Mouse (Mus musculus): ENCODE measurements around the gene Pmis2. TPM values are rescaled to one million over a fixed set of nuclear protein-coding genes. Genes with fewer than 3 reads are reported as not detected.

Gene Pmis2
- polyA plus RNA-seq, 1 experiment from 2014 or later: not detected

DNA sequence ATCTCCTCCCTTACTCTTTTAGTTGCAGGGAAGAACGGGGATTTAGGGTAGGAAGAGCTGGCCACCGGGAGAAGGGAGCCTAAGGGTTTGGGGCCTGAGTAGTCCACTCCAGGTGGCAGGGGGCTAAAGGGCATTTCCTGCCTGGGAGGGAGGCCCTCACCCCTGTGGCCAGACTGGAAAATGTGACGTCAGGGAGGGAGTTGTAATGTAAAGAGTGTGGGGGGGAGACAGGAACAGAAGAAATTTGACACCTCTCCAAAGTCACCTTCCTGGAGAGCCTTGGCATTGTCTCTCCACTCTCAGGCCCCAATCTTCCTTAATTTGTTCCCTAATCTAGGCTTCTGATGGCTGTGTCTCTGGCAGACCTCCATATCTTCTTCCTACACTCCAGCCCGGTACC, 32.3 kb downstream of the Pmis2 start:
- H3K27ac ChIP-seq: no peak overlapping the region
- ATAC-seq (ENCODE audit: low FRiP score) (no peak), DNase-seq (ENCODE audit: low spot score) (no peak)
- H3K4me1 ChIP-seq (replicated peaks; ENCODE audit: control insufficient read depth, insufficient read depth, low read length): peaks cover 5% of the 10 kb centered on the region; the same call in 1 of the 2 replicates
- peaks cover 34% of the 10 kb centered on the region for H3K27me3 ChIP-seq (ENCODE audit: control insufficient read depth, insufficient read depth, low read length)
- H3K36me3 ChIP-seq (replicated peaks; ENCODE audit: control insufficient read depth, insufficient read depth): peaks cover 43% of the 10 kb centered on the region
- H3K4me2 ChIP-seq (replicated peaks): no peak overlapping the region
- no peaks in the 10 kb centered on the region for H3K9me3 ChIP-seq (ENCODE audit: control insufficient read depth, low read length)
- no peak overlapping the region for H3K4me3 ChIP-seq (replicated peaks; ENCODE audit: low read length)
- H3K9ac ChIP-seq: no peak overlapping the region
- 31% methylated on average over 4 of the region's 4 CpGs for WGBS

DNA sequence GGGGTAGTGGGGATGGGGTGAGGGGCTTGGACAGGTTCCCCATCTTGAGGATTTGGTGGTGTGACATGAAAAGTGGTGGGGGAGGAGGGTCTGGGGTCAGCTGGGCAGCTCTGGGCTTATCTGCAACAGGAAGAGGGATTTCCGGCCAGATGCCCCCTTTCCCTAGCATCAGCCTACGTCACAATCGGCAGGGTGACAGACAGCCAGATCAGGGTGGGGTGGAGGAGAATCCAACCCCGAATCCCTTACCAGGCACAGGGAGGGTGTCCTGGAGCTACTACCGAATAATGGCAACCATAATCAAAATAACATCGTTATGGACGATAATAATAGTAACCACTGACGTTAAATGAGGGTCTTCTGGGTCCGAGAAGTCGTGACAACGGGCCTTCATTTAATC, 35.0 kb downstream of the Pmis2 start:
- DNase-seq (ENCODE audit: low spot score): no peak
- Histone ChIP-seq H3K9ac (no peak overlapping the region), H3K4me1 (replicated peaks; ENCODE audit: control insufficient read depth, insufficient read depth, low read length) (peaks cover 5% of the 10 kb centered on the region; the same call in 1 of the 2 replicates), H3K4me3 (replicated peaks; ENCODE audit: low read length) (no peak overlapping the region), H3K4me2 (replicated peaks) (no peak overlapping the region), H3K27ac (no peak overlapping the region), H3K27me3 (ENCODE audit: control insufficient read depth, insufficient read depth, low read length) (peaks cover 60% of the 10 kb centered on the region), H3K36me3 (replicated peaks; ENCODE audit: control insufficient read depth, insufficient read depth) (peaks cover 16% of the 10 kb centered on the region), H3K9me3 (ENCODE audit: control insufficient read depth, low read length) (no peaks in the 10 kb centered on the region)
- WGBS: 31% methylated on average over 11 of the region's 11 CpGs
- ATAC-seq (ENCODE audit: low FRiP score): no peak

DNA sequence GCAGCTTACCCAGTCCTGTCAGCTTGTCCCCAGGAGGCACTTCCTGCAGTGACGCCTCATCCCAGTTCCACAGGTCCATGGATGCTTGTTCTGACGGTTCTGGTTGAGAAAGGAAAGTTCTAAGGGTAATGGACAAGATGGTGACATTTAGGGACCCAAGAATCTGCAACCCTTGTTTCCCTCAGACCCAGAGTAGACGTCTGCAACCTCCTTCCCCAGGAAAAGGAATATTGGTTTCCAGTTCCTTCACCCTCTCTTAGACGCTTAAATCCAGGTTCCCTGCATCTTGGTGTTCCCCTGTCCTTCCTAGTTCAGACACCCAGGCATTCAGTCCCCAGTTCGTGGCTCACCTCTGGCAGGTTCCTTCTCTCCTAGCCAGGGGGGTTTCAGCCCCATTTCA, 35.7 kb downstream of the Pmis2 start, which contains the start of gene Etv2:
Etv2 (minus strand) TSS at position 101 of the 400 bp plus-strand sequence.
- H3K4me1 ChIP-seq (replicated peaks; ENCODE audit: control insufficient read depth, insufficient read depth, low read length): peaks cover 5% of the 10 kb centered on the region; the same call in 1 of the 2 replicates
- WGBS: 2% methylated on average over 5 of the region's 5 CpGs
- H3K27ac ChIP-seq: no peak within 1 kb of the TSS
- ATAC-seq (ENCODE audit: low FRiP score) (no peak), DNase-seq (ENCODE audit: low spot score) (no peak)
- no peaks in the 10 kb centered on the region for H3K9me3 ChIP-seq (ENCODE audit: control insufficient read depth, low read length)
- peaks cover 63% of the 10 kb centered on the region for H3K27me3 ChIP-seq (ENCODE audit: control insufficient read depth, insufficient read depth, low read length)
- no peak within 1 kb of the TSS for H3K4me3 ChIP-seq (replicated peaks; ENCODE audit: low read length)
- H3K4me2 ChIP-seq (replicated peaks): peak within 1 kb of the TSS; percentile 27
- peaks cover 9% of the 10 kb centered on the region for H3K36me3 ChIP-seq (replicated peaks; ENCODE audit: control insufficient read depth, insufficient read depth)
- H3K9ac ChIP-seq: no peak within 1 kb of the TSS; the same call in 1 of the 2 replicates

DNA sequence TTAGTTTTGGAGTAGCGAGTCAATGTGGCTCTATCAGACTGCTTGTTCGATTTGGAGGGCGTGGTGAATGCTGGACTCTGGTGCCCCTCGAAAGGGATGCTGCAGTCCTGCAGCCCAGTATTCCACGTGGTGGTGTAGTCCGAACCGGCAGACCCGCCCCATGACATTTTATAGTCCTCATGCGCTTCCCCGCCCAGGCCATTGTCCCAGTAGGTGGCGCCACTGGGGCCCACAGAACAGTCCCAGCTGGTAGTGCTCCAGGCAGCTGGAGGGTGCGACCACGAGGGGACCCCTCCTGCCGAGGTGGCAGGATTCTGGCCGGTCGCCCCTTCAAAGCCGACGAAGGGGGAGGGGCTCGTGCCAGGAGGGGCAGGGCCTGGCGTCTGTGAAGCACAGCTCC, 36.8 kb downstream of the Pmis2 start:
- DNase-seq (ENCODE audit: low spot score): peak; percentile 47
- Histone ChIP-seq H3K4me2 (replicated peaks) (peak overlapping the region; percentile 27), H3K9me3 (ENCODE audit: control insufficient read depth, low read length) (no peaks in the 10 kb centered on the region), H3K27ac (no peak overlapping the region), H3K27me3 (ENCODE audit: control insufficient read depth, insufficient read depth, low read length) (peaks cover 68% of the 10 kb centered on the region), H3K4me1 (replicated peaks; ENCODE audit: control insufficient read depth, insufficient read depth, low read length) (peaks cover 5% of the 10 kb centered on the region; the same call in 1 of the 2 replicates), H3K9ac (no peak overlapping the region; the same call in 1 of the 2 replicates), H3K36me3 (replicated peaks; ENCODE audit: control insufficient read depth, insufficient read depth) (no peaks in the 10 kb centered on the region), H3K4me3 (replicated peaks; ENCODE audit: low read length) (no peak overlapping the region)
- 1% methylated on average over 20 of the region's 20 CpGs for WGBS
- ATAC-seq (ENCODE audit: low FRiP score): no peak

DNA sequence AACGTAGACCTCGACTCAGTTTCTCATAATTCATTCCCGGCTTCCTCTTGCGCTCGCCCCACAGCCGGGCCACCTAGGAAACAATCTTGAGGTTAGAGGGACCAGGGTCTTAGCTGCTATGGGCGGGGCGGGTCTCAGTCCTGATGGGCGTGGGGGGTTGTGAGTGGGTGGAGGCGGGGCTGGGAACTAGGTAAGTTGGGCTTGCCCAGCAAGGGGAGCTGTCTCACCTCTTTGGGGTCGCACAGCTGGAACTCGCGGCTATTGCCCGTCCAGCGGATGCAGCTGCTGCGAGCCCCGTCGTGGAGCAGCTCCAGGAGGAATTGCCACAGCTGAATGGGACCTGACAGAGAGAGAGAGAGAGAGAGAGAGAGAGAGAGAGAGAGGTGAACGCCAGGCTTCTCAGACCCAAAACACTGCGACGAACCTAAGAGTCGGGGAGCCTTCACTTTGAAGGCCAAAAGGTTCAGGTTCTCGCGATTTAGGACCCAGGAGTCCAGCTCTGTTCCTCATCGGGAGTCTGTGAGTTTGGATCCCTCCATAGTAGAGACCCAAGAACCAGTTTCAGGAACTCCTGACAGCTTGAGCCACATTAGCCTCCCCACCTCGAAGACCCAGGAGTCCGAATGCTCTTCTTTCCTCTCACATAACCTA, 37.5 kb downstream of the Pmis2 start:
- Histone ChIP-seq H3K4me1 (replicated peaks; ENCODE audit: control insufficient read depth, insufficient read depth, low read length) (peaks cover 5% of the 10 kb centered on the region; the same call in 1 of the 2 replicates), H3K27me3 (ENCODE audit: control insufficient read depth, insufficient read depth, low read length) (peaks cover 68% of the 10 kb centered on the region), H3K36me3 (replicated peaks; ENCODE audit: control insufficient read depth, insufficient read depth) (no peaks in the 10 kb centered on the region), H3K4me3 (replicated peaks; ENCODE audit: low read length) (no peak overlapping the region), H3K27ac (no peak overlapping the region), H3K4me2 (replicated peaks) (no peak overlapping the region), H3K9ac (no peak overlapping the region), H3K9me3 (ENCODE audit: control insufficient read depth, low read length) (no peaks in the 10 kb centered on the region)
- WGBS: 7% methylated on average over 27 of the region's 27 CpGs
- ATAC-seq (ENCODE audit: low FRiP score) (no peak), DNase-seq (ENCODE audit: low spot score) (no peak)

DNA sequence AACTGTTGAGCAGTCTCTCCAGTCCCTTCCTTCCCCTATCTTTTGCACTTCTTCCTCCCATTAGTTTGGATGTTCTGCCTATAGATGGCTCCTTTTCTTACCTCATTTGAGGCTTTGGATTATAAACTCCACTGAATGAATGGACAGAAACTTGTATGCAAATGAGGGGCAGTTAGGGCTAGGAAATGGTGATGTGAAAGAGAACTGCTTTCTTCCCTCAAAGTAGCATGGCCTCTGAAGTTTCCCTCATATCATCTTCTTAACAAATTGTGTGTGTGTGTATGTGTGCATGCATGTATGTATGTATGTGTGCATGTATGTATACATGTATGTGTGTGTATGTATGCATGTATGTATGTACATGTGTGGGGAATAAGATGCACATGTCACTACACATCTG, 42.4 kb downstream of the Pmis2 start:
- Histone ChIP-seq H3K36me3 (replicated peaks; ENCODE audit: control insufficient read depth, insufficient read depth) (peaks cover 8% of the 10 kb centered on the region), H3K9me3 (ENCODE audit: control insufficient read depth, low read length) (no peaks in the 10 kb centered on the region), H3K4me3 (replicated peaks; ENCODE audit: low read length) (no peak overlapping the region), H3K27ac (no peak overlapping the region), H3K27me3 (ENCODE audit: control insufficient read depth, insufficient read depth, low read length) (peaks cover 34% of the 10 kb centered on the region), H3K4me2 (replicated peaks) (no peak overlapping the region), H3K4me1 (replicated peaks; ENCODE audit: control insufficient read depth, insufficient read depth, low read length) (peaks cover 12% of the 10 kb centered on the region), H3K9ac (no peak overlapping the region)
- DNase-seq (ENCODE audit: low spot score) (no peak), ATAC-seq (ENCODE audit: low FRiP score) (no peak)

DNA sequence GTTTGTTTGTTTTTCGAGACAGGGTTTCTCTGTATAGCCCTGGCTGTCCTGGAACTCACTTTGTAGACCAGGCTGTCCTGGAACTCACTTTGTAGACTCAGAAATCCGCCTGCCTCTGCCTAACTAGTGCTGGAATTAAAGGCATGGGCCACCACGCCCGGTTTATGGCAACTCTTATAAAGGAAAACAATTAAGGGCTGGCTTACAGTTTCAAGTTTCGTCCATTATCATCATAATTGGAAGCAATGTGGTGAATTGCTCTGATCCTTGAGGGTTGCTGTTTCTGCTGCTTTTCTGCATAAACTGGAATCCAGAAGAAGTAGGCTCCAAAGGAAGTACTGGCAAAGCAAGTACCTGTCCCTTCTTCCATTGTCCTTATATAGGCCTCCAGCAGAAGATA, 44.8 kb downstream of the Pmis2 start:
- H3K9me3 ChIP-seq (ENCODE audit: control insufficient read depth, low read length): no peaks in the 10 kb centered on the region
- H3K36me3 ChIP-seq (replicated peaks; ENCODE audit: control insufficient read depth, insufficient read depth): peaks cover 31% of the 10 kb centered on the region
- H3K4me3 ChIP-seq (replicated peaks; ENCODE audit: low read length): peak overlapping the region; percentile 63; the same call in 1 of the 2 replicates
- H3K4me1 ChIP-seq (replicated peaks; ENCODE audit: control insufficient read depth, insufficient read depth, low read length): peaks cover 12% of the 10 kb centered on the region
- H3K27me3 ChIP-seq (ENCODE audit: control insufficient read depth, insufficient read depth, low read length): peaks cover 10% of the 10 kb centered on the region
- 89% methylated on average over 5 of the region's 5 CpGs for WGBS
- DNase-seq (ENCODE audit: low spot score): no peak
- H3K27ac ChIP-seq: no peak overlapping the region
- peak overlapping the region; percentile 53 for H3K4me2 ChIP-seq (replicated peaks)
- no peak overlapping the region; the same call in 1 of the 2 replicates for H3K9ac ChIP-seq
- ATAC-seq (ENCODE audit: low FRiP score): no peak

DNA sequence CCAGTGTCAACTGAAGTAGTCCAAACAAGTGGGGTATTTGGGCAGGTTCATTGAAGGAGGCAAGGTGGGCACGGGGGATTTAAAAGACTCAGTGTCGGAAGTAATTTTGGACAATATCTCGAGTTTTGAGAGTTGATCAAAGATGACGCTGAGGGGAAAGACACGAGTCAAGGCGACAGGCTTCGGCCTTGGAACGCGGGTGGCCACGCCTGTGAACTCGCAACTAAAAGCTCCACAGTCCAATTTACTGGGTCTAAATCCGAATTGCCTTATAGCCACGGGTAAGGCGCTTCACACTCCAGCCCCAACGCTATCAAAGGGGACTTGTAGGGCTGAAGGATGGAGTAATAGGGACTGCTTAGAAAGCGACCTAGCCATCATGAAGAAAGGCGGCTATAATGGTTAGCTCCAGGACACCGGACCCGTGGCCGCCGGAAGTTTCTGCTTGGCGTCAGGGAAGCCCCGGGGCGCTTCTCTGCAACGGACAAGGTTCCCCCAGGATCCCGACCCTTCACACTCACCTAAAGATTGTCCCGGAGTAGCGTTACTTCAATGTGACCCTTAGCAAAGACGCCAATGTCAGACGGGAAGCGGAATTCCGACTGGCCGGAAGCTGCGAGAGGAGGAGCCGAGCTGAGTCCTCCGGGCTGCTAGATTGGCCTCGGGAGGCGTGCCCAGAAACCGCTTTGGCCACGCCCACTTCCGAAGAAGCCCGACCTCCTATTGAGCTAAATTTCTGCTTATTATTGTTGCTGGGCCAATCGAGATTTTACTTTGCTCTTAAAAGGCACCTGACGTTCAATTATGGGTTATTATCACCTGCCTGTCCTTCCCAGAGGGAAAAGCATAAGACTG, 45.6 kb downstream of the Pmis2 start, which contains the start of gene Cox6b1:
Cox6b1 (minus strand) TSS at position 622 of the 855 bp plus-strand sequence.
- H3K9me3 ChIP-seq (ENCODE audit: control insufficient read depth, low read length): no peaks in the 10 kb centered on the region
- H3K4me2 ChIP-seq (replicated peaks): peak within 1 kb of the TSS; percentile 84
- peaks cover 6% of the 10 kb centered on the region; the same call in 1 of the 2 replicates for H3K27me3 ChIP-seq (ENCODE audit: control insufficient read depth, insufficient read depth, low read length)
- H3K9ac ChIP-seq: peak within 1 kb of the TSS; percentile 84
- ATAC-seq (ENCODE audit: low FRiP score) (peak; percentile 94), DNase-seq (ENCODE audit: low spot score) (peak; percentile 96)
- H3K4me3 ChIP-seq (replicated peaks; ENCODE audit: low read length): peak within 1 kb of the TSS; percentile 63
- H3K36me3 ChIP-seq (replicated peaks; ENCODE audit: control insufficient read depth, insufficient read depth): peaks cover 38% of the 10 kb centered on the region
- H3K27ac ChIP-seq: peak within 1 kb of the TSS; percentile 64
- WGBS: 2% methylated on average over 44 of the region's 44 CpGs
- peaks cover 12% of the 10 kb centered on the region for H3K4me1 ChIP-seq (replicated peaks; ENCODE audit: control insufficient read depth, insufficient read depth, low read length)
